Comparison of ENCODE assay signal across 1 mouse cellular context in genomic region chr1:186748724-186749653, GRCm38 (mm10).
TF ChIP-seq lines count a peak whose summit lies in the region.

Rrp15 (minus strand) TSS chr1:186749358.

TF ChIP-seq in CH12.LX, 34 proteins besides CTCF, POLR2A, EP300 and RAD21 (continued from another document):
- TF ChIP-seq CHD2 (IDR thresholded peaks at IDR 0.05; ENCODE audit: low read length) (no peak), TCF12 (IDR thresholded peaks at IDR 0.05; ENCODE audit: low read depth, low read length) (peak; percentile 98), KAT2A (IDR thresholded peaks at IDR 0.05; ENCODE audit: insufficient replicate concordance, low read length) (peak; percentile 85; the same call in 1 of the 2 replicates), IRF4 (IDR thresholded peaks at IDR 0.05; ENCODE audit: low read depth, low read length) (peak; percentile 57; the same call in 1 of the 2 replicates), JUN (IDR thresholded peaks at IDR 0.05; ENCODE audit: insufficient read depth, low read depth, low read length) (no peak), NRF1 (IDR thresholded peaks at IDR 0.05; ENCODE audit: low read depth, low read length) (peak; percentile 64), SIN3A (IDR thresholded peaks at IDR 0.05; ENCODE audit: low read length) (peak; percentile 98), HCFC1 (IDR thresholded peaks at IDR 0.05; ENCODE audit: low read depth, low read length) (peak; percentile 94), MYC (IDR thresholded peaks at IDR 0.05; ENCODE audit: low read depth, low read length) (peak; percentile 98), ZKSCAN1 (IDR thresholded peaks at IDR 0.05; ENCODE audit: borderline replicate concordance, low read depth, low read length) (no peak)
